Mouse (Mus musculus): ENCODE results near the gene Olfr763. TPM values are rescaled to one million over a fixed set of nuclear protein-coding genes. Genes with fewer than 3 reads are reported as not detected.
"Not testable (repeated sequence)": the region's sequence is repeated elsewhere in the genome, so short reads cannot be mapped to it uniquely, and the experiment has no call there.

Gene Olfr763
- polyA plus RNA-seq, 1 experiment, result not detected

DNA sequence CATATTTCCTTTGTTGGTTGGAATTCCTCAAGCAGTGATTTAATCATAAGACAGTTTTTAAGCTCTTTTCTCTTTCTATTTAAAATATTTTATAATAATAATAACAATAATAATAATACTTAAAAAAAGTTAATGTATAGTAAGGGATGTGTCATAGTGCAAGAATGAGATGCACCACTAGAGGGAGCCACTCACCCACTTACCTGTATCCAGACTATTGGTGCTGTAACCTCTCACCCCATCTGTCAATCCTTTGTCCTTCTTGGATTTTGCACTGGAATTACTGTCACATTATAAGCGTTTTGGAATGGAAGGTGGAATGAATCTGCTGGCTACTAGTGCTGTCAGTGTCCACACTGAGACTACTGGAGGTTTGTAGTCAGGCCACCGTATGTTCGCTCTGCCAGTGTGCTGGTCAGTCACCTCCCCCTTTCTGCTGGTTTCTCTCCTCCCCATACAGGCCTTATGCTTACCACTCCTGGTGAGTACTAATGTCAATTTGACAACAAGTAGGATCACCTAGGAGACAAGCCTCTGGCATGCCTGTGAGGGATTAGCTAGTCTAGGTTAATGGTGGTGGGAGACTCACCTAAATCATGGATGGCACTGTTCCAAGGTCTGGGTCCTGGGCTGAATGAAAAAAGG is 15.5 kb downstream of the Olfr763 start:
- Histone ChIP-seq H3K4me3 (ENCODE audit: control insufficient read depth, insufficient read depth, low read length) (no peak overlapping the region), H3K36me3 (ENCODE audit: control insufficient read depth, insufficient read depth, low read length) (no peaks in the 10 kb centered on the region), H3K4me1 (replicated peaks; ENCODE audit: control insufficient read depth, insufficient read depth, low read length) (no peaks in the 10 kb centered on the region), H3K27ac (ENCODE audit: control insufficient read depth, insufficient read depth, low read length) (no peak overlapping the region), H3K27me3 (ENCODE audit: control insufficient read depth, insufficient read depth, low read length) (no peaks in the 10 kb centered on the region)
- DNase-seq, result peak; percentile 42
- TF ChIP-seq POLR2A (IDR thresholded peaks at IDR 0.05; ENCODE audit: control insufficient read depth, extremely low read depth, insufficient read depth, low read length, poor library complexity), result no peak
- no peak for TF ChIP-seq CTCF (IDR thresholded peaks at IDR 0.05; ENCODE audit: borderline replicate concordance, control insufficient read depth, extremely low read depth, insufficient read depth, low read length, poor library complexity)
- 64% methylated on average over 3 of the region's 3 CpGs for WGBS

DNA sequence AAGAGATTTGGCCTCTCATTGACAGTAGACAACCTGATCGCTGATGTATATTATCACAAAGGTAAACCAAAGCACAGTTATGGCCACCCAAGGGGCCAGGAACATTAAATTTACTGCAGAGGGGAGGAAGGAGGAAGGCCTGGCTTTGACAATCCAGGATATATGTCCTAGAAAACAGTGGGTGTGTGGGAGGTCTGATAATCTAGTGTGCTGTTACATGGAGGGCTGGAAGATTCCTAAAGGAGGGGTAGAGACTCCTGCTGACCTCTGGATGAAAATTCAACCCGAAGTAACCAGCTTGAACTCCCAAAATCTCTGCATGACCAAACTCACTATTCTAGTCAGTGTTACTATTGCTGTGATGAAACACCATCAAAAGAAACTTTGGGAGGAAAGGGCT is 17.8 kb downstream of the Olfr763 start:
- H3K36me3 ChIP-seq (ENCODE audit: control insufficient read depth, insufficient read depth, low read length), result no peaks in the 10 kb centered on the region
- TF ChIP-seq CTCF (IDR thresholded peaks at IDR 0.05; ENCODE audit: borderline replicate concordance, control insufficient read depth, extremely low read depth, insufficient read depth, low read length, poor library complexity) (no peak), POLR2A (IDR thresholded peaks at IDR 0.05; ENCODE audit: control insufficient read depth, extremely low read depth, insufficient read depth, low read length, poor library complexity) (no peak)
- no peaks in the 10 kb centered on the region for H3K4me1 ChIP-seq (replicated peaks; ENCODE audit: control insufficient read depth, insufficient read depth, low read length)
- no peak overlapping the region for H3K4me3 ChIP-seq (ENCODE audit: control insufficient read depth, insufficient read depth, low read length)
- H3K27me3 ChIP-seq (ENCODE audit: control insufficient read depth, insufficient read depth, low read length), result no peaks in the 10 kb centered on the region
- no peak for DNase-seq
- 87% methylated on average over 2 of the region's 2 CpGs for WGBS
- H3K27ac ChIP-seq (ENCODE audit: control insufficient read depth, insufficient read depth, low read length), result no peak overlapping the region

DNA sequence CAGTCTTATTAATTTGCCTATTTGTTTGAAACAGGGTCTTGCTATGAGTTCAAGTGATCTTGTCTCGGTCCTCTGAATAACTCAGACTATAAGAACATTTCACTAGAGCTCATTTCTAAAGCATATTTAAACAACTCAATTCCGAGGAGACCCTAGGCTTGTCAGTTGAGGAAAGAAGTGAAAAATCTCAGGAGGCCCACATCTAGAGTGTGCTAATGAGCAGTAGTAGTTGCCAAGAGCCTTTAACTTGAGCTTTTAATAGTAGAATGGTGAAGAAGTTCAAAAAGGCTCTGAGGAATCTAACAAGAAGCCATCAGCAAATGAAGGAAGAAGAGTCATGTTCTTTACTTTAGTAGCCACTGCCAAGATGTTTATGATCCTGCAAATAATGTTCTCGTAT is 29.2 kb downstream of the Olfr763 start, which contains the start of gene Olfr764-ps1:
Gene Olfr764-ps1, minus strand, starts transcription at position 101 of the 400 bp plus-strand sequence.
- 86% methylated on average over 3 of the region's 3 CpGs for WGBS
- Histone ChIP-seq H3K4me1 (replicated peaks; ENCODE audit: control insufficient read depth, insufficient read depth, low read length) (no peaks in the 10 kb centered on the region), H3K36me3 (ENCODE audit: control insufficient read depth, insufficient read depth, low read length) (no peaks in the 10 kb centered on the region), H3K27ac (ENCODE audit: control insufficient read depth, insufficient read depth, low read length) (no peak within 1 kb of the TSS), H3K4me3 (ENCODE audit: control insufficient read depth, insufficient read depth, low read length) (no peak within 1 kb of the TSS), H3K27me3 (ENCODE audit: control insufficient read depth, insufficient read depth, low read length) (no peaks in the 10 kb centered on the region)
- DNase-seq, result no peak
- no peak for TF ChIP-seq CTCF (IDR thresholded peaks at IDR 0.05; ENCODE audit: borderline replicate concordance, control insufficient read depth, extremely low read depth, insufficient read depth, low read length, poor library complexity)
- no peak for TF ChIP-seq POLR2A (IDR thresholded peaks at IDR 0.05; ENCODE audit: control insufficient read depth, extremely low read depth, insufficient read depth, low read length, poor library complexity)

DNA sequence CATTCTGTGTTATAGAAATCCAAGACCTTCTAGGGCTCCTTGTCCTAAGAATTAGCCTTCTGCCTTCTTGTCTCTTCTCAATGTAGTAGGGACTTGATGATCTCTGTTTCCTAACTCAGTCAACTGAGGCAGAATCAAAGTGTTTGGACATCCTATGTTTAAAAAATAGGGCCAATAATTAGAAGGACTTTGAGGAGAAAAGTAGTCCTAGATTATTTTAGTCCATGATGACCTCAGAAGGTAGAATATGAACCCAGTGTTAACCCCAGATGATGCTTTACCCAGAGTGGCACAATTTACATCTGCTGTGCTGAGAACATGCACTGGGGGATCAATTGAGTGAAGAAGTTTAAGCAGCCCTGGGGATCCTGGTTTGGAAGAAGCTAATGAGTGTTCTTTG is 39.3 kb downstream of the Olfr763 start, which contains the start of gene Olfr765:
Gene Olfr765, minus strand, starts transcription at position 101 of the 400 bp plus-strand sequence.
- not testable (repeated sequence) for H3K27me3 ChIP-seq (ENCODE audit: control insufficient read depth, insufficient read depth, low read length); H3K4me3 ChIP-seq (ENCODE audit: control insufficient read depth, insufficient read depth, low read length); H3K27ac ChIP-seq (ENCODE audit: control insufficient read depth, insufficient read depth, low read length); DNase-seq; H3K36me3 ChIP-seq (ENCODE audit: control insufficient read depth, insufficient read depth, low read length); H3K4me1 ChIP-seq (replicated peaks; ENCODE audit: control insufficient read depth, insufficient read depth, low read length)

Other genes with a start within 250 kb of the Olfr763 start
- gene Mmp19, start 219.9 kb upstream of the Olfr763 start, polyA plus RNA-seq (2012; rRNA removed), result 1.8 and 3.9 TPM in 2 replicates
- gene Dnajc14, start 206.7 kb upstream of the Olfr763 start, polyA plus RNA-seq (2012; rRNA removed), result 19.9 and 21.6 TPM in 2 replicates
- gene Tmem198b, start 206.4 kb upstream of the Olfr763 start, polyA plus RNA-seq (2012; rRNA removed), result 17.4 and 20.5 TPM in 2 replicates
- 8.5 and 12.3 TPM in 2 replicates for gene Sarnp, start 193.5 kb upstream of the Olfr763 start, polyA plus RNA-seq (2012; rRNA removed)
- 68.3 and 82.3 TPM in 2 replicates for gene Ormdl2, start 189.1 kb upstream of the Olfr763 start, polyA plus RNA-seq (2012; rRNA removed)
- 5.6 and 5.8 TPM in 2 replicates for gene Gdf11, start 119.1 kb upstream of the Olfr763 start, polyA plus RNA-seq (2012; rRNA removed)
- 43.9 and 62.1 TPM in 2 replicates for gene Cd63, start 109.8 kb upstream of the Olfr763 start, polyA plus RNA-seq (2012; rRNA removed)
- 14.0 and 21.8 TPM in 2 replicates for gene Rdh5, start 87.9 kb upstream of the Olfr763 start, polyA plus RNA-seq (2012; rRNA removed)
- gene Bloc1s1, start 86.8 kb upstream of the Olfr763 start, polyA plus RNA-seq (2012; rRNA removed), result 137 and 173 TPM in 2 replicates
- 5.9 and 14.5 TPM in 2 replicates for gene Itga7, start 77.0 kb upstream of the Olfr763 start, polyA plus RNA-seq (2012; rRNA removed)
- gene Mettl7b, start 49.8 kb upstream of the Olfr763 start, polyA plus RNA-seq (2012; rRNA removed), result 0.28 and 1.6 TPM in 2 replicates
- gene Olfr9, start 21.4 kb upstream of the Olfr763 start, polyA plus RNA-seq (2012; rRNA removed), result not detected in 2 replicates
- gene Olfr764-ps1, start 29.1 kb downstream of the Olfr763 start, polyA plus RNA-seq (2012; rRNA removed), result not detected in 2 replicates
- gene Olfr765, start 39.2 kb downstream of the Olfr763 start, polyA plus RNA-seq (2012; rRNA removed), result not detected in 2 replicates
- not detected in 2 replicates for gene Olfr766-ps1, start 58.2 kb downstream of the Olfr763 start, polyA plus RNA-seq (2012; rRNA removed)
- not detected in 2 replicates for gene Olfr767, start 72.1 kb downstream of the Olfr763 start, polyA plus RNA-seq (2012; rRNA removed)
- not detected in 2 replicates for gene Olfr768, start 88.6 kb downstream of the Olfr763 start, polyA plus RNA-seq (2012; rRNA removed)
- gene Olfr769, start 107.1 kb downstream of the Olfr763 start, polyA plus RNA-seq (2012; rRNA removed), result not detected in 2 replicates
- not detected in 2 replicates for gene Olfr770, start 128.2 kb downstream of the Olfr763 start, polyA plus RNA-seq (2012; rRNA removed)
- gene Olfr771, start 154.0 kb downstream of the Olfr763 start, polyA plus RNA-seq (2012; rRNA removed), result not detected in 2 replicates
- not detected in 2 replicates for gene Olfr772, start 167.1 kb downstream of the Olfr763 start, polyA plus RNA-seq (2012; rRNA removed)
- gene Olfr773, start 176.6 kb downstream of the Olfr763 start, polyA plus RNA-seq (2012; rRNA removed), result not detected in 2 replicates
- not detected in 2 replicates for gene Olfr774, start 225.4 kb downstream of the Olfr763 start, polyA plus RNA-seq (2012; rRNA removed)
- gene Olfr775, start 237.6 kb downstream of the Olfr763 start, polyA plus RNA-seq (2012; rRNA removed), result not detected in 2 replicates
- gene Olfr776, start 248.3 kb downstream of the Olfr763 start, polyA plus RNA-seq (2012; rRNA removed), result not detected in 2 replicates